Mouse (Mus musculus) erythroid progenitor cell, adult 5-6 weeks (primary cell): ENCODE data around the gene Hkdc1. TPM values are rescaled to one million over a fixed set of nuclear protein-coding genes. Genes with fewer than 3 reads are reported as not detected.
"Not testable (repeated sequence)": the region's sequence is repeated elsewhere in the genome, so short reads cannot be mapped to it uniquely, and the experiment has no call there.

Experiments used
- ATAC-seq: replicated peaks from 2 replicates; pipeline ENCODE4 v1.8.0; 2016; ENCODE audit warnings: moderate number of reproducible peaks, mild to moderate bottlenecking, moderate TSS enrichment, inconsistent platforms; ENCODE audit not compliant: poor library complexity, low FRiP score, severe bottlenecking
- total RNA-seq, 2 experiments: library from RNA; stranded (forward) in 1 of 2; stranded (reverse) in 1 of 2; fragments of 150-400 nt in 1 of 2; fragments of 186-747, 209-891 nt in 1 of 2; gene quantifications; 2 replicates each; pipeline versions ENCODE4 v1.2.3 to v1.2.4; 2015 to 2017; ENCODE audit warnings: low replicate concordance in 2 of 2

The Hkdc1 gene
- not detected in 2 replicates for total RNA-seq (2015; ENCODE audit: low replicate concordance)
- not detected in 2 replicates for total RNA-seq (2017; ENCODE audit: low replicate concordance)

DNA sequence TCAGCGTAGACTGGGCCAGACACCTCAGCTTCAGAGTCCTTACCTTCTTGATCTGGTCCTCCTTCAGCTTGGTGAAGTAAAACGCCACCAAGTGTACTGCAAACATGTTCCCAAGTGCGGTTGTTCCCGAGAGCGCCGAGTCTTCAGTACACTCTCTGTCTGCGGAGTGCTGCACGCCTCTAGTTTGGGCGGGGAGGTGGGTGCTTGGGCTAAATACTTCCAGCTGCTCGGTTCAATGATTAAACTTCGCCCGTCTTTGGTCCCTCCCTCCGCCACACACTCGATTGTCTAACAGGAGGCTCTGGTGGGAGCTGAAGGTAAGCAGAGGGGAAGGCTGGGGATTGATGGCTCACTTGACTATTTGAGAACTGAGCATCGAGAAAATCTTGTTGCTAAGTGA, at the start of gene Hkdc1:
Gene Hkdc1 (minus strand): TSS at position 237 of the 400 bp plus-strand sequence.
- no peak for ATAC-seq

DNA sequence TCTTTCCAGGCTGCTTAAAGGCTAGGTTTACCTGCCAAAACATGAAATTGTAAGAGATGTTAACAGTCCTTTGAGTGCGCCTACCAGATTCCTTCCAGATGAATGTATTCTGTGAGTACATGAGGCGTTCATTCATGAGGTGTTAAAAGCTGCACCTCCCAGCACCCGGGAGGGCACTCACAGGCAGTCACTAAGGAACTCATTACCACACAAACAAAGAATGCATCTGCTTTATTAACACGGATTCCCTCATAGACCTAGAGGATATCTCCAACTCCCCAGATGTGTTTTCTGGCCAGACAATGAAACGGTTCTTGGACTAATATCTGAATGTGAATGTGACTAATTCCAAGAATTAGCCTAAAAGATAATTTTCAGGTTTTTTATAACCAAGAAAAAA, 48.8 kb upstream of the Hkdc1 start:
- no peak for ATAC-seq

DNA sequence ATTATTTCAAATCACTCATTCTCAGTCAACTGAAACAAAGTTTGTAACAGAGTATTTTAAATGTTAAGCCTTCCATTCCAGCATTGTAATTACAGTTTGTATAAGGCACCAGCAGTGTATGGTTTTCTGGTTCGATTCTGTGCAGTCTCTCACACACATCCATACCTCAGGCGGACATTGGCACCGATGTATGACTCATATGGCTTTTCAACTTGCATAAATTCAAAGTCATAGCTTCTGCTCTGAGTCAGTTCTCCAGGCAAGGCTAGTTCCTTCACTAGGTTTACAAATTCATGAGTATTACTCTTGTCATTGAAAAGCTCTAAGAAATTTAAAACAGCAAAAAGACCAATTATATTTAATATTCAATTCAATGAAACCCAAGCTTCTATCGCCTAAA, 47.4 kb upstream of the Hkdc1 start:
- ATAC-seq, result no peak

DNA sequence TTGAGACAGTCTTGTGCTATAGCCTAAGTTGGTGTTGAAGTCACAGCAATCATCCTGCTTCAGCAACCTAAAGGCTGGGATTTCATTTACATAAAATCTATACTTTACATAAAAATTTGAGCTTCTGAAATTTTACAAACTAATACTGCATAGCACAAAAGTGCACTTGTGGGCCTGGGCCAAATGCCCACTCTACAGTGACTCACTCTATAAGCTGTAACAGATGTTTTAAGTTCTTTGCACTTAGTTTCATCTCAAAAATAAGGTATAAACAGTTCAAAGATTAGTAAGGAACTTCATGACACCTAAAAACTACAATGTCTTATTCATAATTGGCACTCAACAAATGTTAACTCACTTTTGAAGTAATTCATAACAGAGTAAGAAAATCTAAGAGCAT, 39.0 kb upstream of the Hkdc1 start:
- no peak for ATAC-seq

DNA sequence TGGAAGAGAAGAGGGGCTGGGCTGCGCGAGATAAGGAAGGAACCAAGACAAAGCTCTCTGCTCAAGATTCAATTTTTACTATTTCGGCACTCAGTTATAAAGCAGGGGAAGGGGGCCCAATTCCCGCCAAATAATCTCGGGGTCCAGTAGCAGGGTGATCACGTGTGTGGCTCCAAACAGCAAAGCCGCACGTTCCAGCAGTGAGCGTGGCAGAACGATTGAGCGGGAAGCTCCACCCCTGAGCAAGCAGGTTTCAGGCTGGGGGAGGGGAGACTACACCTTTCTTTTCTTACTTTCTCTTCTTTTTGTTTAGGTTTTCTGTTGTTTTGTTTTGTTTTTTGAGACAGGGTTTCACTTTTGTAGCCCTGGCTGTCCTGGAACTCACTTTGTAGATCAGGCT, 29.7 kb upstream of the Hkdc1 start:
- not testable (repeated sequence) for ATAC-seq

DNA sequence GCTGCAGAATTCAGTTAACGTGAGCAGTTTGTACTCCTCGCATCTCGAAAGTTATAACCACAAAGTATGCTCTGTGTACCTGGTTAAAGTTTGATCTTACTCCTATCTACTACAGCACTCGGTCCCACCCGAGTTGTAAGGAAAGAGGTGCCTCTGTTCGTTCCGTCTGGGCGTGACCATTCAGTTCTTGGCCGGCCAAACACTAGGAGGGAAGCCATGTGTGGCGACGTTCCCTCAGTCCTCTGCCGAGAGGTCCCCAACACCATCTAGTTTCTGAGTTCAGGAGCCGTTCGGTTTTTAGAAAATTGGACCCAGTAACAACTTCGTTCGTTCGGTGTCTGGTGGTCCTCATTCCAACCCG, 28.0 kb upstream of the Hkdc1 start:
- 0 out of 2 replicates have a peak, but pooled peaks have one; percentile 12 for ATAC-seq

DNA sequence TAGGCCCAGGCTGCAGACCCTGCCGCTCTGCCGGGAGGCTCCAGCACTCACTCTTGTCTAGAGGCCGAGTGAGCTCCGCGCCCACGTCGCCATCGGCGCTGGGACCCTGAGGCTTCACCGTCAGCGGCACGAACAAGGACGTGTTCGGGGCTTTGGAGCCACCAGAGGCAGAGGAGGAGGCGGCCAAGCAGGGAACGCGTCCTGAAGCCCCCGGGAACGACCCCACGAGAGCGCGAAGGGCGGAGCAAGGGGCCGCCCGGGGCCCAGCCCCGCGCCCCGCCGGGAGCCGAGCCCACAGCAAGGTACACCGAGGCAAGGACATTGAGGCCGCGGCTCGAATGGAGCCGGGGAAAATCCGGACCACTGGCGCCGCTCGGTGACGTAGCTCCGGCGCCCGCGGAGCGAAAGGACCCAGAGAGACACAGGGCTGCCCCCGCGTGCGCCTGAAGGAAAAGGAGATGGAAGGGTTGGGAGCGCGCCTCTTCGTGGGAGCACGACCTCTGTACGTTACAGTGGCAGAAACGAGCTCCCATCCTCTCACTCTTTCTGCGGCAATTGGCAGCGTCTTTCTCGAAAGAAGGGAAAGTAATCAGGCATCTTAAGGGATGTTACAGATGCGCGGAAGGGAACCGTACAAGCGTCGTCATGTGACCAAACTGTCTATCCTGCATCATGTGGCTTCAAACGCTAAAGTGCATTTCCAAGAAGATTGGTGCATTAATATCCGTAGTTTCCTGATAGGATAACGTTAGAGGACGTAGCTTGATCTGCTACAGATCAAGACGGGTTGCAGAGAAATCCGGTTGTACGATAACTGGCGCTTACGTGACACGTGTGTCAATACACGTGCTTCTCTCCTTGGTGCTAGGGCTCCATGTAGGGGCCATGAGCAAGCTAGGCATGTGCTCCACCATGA, 27.3 kb upstream of the Hkdc1 start, which contains the start of the genes 4930507D05Rik and Supv3l1:
Gene 4930507D05Rik (plus strand): TSS at position 126 of the 916 bp plus-strand sequence.
Gene Supv3l1 (minus strand): TSS at position 375 of the 916 bp plus-strand sequence.
- peak; percentile 86 for ATAC-seq

DNA sequence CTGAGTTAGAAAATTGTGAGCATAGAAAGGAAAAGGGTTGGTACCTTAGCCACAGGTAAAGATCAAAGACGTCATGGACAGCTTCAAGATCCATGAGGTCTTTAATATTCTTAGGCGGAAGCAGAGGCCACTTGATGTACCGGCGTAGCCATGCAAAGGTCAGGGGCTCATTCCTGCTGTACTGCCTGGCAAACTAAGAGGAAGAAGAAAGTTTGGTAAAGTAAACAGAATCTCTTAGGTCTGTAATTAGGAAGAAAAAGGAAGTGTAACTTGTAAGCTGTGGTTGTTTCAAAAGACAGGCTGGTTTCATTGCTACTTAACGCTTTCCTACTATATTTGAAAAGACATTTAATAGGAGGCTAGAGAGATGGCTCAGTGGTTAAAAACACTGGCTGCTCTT, 8.1 kb upstream of the Hkdc1 start:
- ATAC-seq, result no peak

DNA sequence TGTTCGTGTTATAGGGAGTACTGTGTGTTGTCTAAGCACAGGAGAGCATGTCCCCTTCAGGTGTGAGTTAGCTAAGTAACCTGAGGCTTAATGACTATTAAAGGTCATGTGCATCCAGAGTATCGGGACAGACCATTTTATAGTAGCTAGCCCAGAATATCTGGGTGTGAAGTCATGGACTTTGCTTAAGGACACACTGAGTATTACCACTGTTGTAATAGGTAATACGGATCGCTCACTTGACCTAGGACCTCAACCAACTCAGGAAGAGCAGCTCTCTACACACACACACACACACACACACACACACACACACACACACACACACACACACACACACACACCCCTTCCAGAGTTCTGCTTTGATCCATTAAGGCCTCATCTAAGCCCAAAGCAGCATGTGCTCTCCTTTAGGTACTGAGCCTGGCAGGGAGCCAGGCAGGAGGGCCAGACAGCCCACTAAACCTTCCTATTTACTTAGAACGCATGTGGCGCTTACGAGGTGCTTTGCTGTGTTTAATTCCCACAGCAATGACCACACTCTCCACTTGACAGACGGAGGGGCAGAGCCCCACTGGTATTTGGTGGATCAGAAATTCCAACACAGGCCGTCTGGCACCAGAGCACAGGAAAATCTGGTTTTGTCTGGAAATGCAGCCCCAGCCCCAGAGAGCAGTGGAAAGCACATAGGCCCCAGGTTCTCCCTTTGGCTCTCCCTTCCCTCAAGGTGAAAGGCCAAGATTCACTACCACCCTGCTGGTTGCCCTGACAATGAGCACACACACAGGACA, 3.0 kb upstream of the Hkdc1 start:
- no peak for ATAC-seq

DNA sequence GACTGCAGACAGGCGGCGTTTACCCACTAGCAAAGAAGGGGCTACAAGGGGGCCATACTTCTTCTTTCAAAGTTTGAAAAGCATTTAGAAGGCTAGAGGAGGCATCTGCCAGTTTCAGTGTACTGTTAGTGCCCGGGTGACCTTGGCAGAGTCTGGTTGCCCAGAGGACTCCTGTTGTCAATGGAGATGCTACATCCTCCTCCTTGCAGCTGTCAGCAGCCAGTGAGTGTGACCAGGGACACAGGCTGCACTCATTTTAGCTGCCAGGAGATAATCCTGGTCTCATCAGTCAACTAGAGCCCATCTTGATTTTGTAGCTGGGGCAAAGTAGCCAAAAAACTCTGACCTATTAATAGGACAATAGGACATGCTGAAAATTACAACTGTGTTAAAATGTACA, 1.2 kb downstream of the Hkdc1 start:
- ATAC-seq, result no peak

DNA sequence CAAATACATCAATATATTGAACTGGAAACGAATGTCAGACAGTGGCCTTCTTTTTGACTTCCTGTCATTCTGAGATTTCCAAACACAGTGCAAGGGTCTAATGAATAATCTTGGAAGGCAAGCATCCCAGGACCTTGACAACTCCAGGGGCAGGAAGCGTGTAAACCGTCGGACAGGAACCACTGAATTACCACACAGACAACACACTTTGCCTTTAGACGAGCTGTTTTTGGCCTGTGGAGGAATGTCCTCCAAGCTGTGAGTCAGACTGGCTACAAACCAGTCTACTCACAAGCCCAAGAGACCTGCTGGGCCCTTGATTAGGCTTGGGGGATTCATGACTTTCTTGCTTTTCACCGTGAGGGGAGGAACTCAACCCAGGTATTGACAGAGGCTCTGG, 1.9 kb downstream of the Hkdc1 start:
- ATAC-seq, result no peak

DNA sequence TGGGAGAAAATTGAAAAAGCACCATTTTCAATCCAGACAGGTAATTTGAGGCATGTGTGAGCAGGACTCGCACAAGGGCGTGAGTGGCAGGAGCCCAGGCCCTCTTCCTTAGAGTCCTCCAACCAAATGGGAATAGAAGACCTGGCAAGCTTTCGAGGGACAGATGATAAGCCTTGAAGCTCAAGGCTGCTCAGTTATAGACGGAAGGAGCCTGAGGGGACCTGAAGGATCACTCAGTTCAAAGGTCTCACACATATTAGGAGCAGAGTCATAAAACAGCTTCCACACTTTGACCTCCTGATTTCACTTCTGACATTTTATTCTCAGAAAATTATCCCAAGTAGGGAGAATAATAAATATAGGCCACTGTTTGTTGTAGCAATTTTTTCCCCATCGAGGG, 2.9 kb downstream of the Hkdc1 start:
- ATAC-seq, result no peak

DNA sequence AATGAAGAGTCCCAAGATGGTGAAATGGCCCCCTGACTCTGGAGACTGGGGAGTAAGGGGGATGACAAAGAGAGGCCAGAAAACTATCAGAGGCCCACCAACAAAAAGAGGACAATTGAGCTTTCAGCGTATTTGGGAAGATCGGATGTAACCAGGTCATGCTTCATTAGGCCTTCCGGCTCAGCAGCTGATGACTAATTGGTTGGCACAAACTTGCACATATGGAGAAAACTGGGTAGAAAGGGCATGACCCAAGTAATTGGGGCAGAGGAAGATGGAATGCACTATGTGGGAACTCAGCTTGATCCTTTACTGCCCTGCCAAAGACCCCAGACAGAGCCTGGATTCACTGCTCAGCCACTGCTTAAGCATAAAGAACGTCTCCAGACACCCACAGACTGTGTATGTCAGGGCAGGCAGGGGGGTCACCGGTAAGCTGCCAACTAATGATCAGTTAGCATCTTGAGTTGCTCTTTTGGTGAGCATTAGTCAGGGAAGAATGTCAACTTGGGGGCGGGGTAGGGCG, 3.4 kb downstream of the Hkdc1 start:
- ATAC-seq, result no peak

DNA sequence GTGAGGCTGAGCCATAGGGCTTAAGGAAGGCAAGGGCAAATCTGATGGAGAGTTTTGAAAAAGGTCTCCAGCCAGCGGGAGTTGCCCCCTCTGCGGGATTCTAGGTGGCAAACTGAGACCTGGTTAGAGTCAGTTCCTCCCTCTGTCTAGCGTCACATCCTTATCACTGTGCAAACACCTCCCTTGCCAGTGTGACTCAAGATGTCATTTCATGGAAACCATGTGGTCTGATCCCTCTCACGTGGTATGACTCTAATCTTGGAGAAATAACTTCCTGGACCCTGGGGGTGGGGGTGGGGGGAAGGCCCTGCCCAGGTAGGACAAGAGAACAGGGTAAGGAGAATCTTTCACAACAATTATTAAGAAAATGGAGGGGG, 8.7 kb downstream of the Hkdc1 start:
- no peak for ATAC-seq

DNA sequence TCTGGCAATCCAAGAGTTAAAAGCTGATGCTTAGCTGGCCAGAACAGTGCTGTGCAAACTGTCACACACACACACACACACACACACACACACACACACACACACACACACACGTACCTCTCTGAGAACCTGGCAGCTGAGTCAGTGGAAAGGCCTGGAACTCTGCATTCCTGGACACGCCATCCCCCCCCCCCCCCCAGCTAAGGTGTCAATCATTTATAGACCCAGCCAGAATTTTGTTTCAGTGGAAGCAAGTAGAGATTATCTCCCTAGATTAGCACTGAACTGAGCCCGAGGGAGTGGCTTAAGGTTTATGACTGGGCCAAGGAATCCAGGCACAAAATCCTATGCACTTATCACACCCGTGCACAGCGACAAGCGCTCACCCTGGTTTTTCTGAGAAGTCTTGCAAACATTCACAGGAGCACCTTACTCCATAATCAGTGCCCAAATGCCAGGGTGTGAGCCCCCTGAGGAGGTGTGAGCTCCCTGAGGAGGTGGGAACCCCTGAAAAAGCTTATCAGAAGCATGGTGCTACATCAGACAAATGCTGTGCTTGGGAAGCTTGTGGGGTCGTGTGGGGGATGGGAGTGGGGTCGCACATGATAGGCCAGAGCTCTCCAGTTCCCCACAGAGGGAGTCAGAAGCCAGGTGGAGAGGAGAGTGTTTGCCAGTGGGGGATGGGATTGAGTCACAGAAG, 9.2 kb downstream of the Hkdc1 start:
- no peak for ATAC-seq

DNA sequence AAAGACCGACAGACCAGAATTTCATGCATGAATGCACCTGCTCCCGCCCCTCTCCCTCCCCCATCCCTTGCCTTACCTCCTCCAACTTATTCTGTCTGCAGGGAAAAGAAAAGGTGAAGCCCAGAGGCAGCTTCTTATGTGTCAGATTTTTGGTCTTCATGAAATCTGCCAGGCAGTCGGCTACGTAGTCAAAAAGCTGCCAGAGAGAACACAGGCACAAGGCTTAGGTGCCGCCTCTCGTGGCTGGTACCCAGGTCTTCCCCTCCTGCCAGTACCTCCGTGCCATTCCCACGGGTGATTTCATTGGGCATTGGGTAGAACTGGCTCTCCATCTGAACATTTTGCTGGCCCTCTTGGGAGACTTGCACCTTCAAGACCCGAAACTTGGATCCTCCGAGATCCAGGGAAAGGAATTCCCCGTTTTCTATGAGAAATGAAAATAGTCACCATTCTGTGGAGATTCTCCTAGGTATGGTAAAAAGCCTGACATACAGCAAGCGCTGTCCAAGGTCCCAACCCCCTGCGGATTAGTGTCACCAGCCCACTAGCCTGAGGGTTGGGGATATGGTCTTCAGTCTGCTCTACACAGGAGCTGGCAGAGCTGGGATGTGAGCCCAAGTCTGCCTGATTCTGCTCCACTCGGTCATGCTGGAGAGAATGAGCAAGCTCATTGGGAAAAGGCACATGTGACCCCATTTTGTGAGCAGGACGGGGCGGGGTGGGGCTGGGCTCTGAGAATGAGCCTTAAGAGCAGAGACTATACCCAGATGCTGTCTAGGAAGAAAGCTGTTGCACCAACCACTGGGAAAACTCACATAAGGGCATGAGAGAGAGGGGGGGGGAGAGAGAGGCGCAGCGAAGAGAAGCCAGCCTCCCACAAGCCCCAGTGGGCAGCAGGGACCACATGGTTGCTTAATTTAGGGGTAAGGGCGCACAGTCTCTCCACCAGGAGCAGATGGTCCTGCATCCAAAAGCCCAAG, 10.6 kb downstream of the Hkdc1 start:
- no peak for ATAC-seq

DNA sequence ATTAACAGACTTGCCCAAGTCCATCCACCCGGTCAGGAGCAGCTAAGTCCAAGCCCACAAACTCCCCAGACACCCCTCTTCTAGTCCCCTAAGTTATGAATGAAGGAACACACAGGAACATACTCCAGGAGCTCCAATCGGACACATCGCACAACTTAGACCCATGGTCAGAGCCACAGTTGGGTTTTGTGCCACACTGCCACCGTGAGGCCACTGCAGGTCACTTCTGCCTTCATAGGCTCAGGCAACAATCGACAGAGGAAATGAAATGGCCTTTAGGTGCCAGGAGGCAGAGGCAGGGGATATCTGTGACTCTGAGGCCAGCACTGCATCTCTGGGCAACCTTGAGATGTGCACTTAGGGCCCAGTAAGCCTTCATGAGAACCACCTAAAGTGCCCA, 11.3 kb downstream of the Hkdc1 start:
- peak; percentile 76 for ATAC-seq

DNA sequence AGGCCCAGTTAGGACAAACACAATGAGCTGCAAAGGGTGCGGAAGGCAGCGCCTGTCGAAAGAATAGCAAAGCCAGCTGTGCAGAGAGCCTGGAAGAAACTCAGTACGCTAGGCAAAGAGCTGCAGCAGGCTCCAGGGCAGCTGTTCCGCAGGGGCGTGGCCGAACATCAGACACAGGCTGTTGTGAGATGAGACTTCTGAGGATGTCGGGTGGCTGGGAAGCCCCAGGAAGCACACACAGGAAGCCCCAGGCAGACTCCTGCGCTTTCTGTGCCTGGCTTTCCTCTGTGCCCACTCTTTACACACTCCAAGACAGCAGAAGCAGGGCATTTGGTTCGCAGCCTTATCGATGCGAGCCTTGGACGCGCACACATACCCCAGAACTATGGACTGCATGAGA, 17.4 kb downstream of the Hkdc1 start:
- ATAC-seq, result no peak

DNA sequence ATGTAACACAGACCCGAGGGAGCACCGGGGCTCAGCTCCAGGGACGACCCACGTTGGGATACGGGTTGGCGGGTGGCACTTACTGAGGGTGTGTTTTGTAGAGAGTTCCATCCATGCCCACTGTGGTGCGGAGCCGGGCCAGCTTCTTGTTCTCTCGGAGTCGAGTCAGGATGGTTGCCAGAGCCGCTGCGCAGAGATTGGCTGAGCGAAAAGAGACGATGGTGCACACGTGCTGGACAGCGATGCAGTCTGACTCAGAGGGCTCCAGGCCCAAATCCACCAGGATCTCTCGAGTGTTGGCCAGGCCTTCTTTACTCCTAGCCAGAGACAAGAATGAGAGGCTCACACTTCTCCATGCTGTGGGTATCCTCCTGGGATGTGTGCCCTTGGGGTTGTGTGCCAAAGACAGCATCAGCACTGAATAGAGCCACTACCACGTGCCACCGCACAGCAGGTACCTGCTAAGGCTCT, 20.6 kb downstream of the Hkdc1 start:
- ATAC-seq, result no peak
